Mouse (Mus musculus): Measurements from ENCODE around the gene L2hgdh. TPM values are rescaled to one million over a fixed set of nuclear protein-coding genes. Genes with fewer than 3 reads are reported as not detected.

The L2hgdh gene
- polyA plus RNA-seq, 1 experiment from 2014 or later: 10.4 TPM

DNA sequence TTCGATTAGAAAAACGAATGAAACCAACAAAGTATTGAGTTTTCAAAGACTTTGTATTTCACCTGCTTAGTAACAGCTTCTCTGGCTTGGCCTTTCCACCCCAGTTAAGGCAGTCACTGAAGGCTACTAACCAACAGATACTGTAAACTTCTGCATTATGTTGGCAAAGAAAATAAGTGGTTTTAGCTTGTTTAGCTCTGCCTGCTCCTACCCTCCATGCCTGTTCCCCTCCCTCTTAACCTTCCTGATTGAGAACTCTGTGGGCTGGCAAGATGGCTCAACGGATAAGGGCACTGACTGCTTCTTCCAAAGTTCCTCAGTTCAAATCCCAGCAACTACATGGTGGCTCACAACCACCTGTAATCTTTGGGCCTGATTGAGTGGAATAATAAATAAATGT lies 9.2 kb upstream of the L2hgdh start:
- Histone ChIP-seq H3K9me3 (ENCODE audit: low read length) (no peaks in the 10 kb centered on the region), H3K4me2 (ENCODE audit: low read depth, low read length) (peak overlapping the region; percentile 14; the same call in 1 of the 2 replicates), H3K27ac (ENCODE audit: low read depth) (peak overlapping the region; percentile 71), H3K4me1 (ENCODE audit: insufficient read depth) (peaks cover 4% of the 10 kb centered on the region; the same call in 1 of the 2 replicates), H3K4me3 (ENCODE audit: low read depth, low read length) (no peak overlapping the region), H3K27me3 (ENCODE audit: insufficient read depth, low read length) (no peaks in the 10 kb centered on the region), H3K9ac (replicated peaks) (peak overlapping the region; percentile 23; the same call in 1 of the 2 replicates), H3K36me3 (replicated peaks; ENCODE audit: insufficient read depth, low read length) (no peaks in the 10 kb centered on the region)
- ATAC-seq (peak; percentile 51), DNase-seq (no peak)
- WGBS (ENCODE audit: insufficient replicate concordance): 51% methylated on average over 3 of the region's 3 CpGs
- TF ChIP-seq EP300 (IDR thresholded peaks at IDR 0.05; ENCODE audit: low read depth) (no peak), CTCF (IDR thresholded peaks at IDR 0.05; ENCODE audit: low read depth) (no peak)

DNA sequence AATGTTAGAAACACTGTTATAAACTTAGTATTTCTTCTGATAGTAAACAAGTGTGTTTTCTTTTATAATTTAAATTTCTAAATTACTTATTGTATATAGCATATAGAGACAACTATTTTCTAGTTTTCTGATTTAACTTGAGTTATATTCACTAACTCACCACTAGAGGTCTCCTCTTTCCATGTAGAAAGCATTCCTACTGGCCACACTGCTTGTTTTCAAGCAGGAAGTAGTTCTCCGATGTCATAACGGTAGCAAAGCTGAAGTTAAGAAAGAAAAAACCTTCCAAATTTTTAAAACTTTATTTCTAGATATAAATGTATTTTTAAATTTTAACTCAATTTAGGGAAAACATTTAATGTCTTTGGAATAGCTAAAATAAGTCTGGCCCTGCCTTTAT lies 8.8 kb upstream of the L2hgdh start:
- TF ChIP-seq EP300 (IDR thresholded peaks at IDR 0.05; ENCODE audit: low read depth): no peak
- TF ChIP-seq CTCF (IDR thresholded peaks at IDR 0.05; ENCODE audit: low read depth): peak; percentile 81
- no peaks in the 10 kb centered on the region for H3K27me3 ChIP-seq (ENCODE audit: insufficient read depth, low read length)
- H3K4me1 ChIP-seq (ENCODE audit: insufficient read depth): peaks cover 4% of the 10 kb centered on the region; the same call in 1 of the 2 replicates
- 0 out of 2 replicates have a peak, but pooled peaks cover 3% of the 10 kb centered on the region for H3K36me3 ChIP-seq (replicated peaks; ENCODE audit: insufficient read depth, low read length)
- under 1% methylated on average over 2 of the region's 2 CpGs for WGBS (ENCODE audit: insufficient replicate concordance)
- DNase-seq (no peak), ATAC-seq (peak; percentile 83)
- no peak overlapping the region for H3K4me3 ChIP-seq (ENCODE audit: low read depth, low read length)
- H3K4me2 ChIP-seq (ENCODE audit: low read depth, low read length): peak overlapping the region; percentile 14; the same call in 1 of the 2 replicates
- no peaks in the 10 kb centered on the region for H3K9me3 ChIP-seq (ENCODE audit: low read length)
- H3K27ac ChIP-seq (ENCODE audit: low read depth): peak overlapping the region; percentile 71
- H3K9ac ChIP-seq (replicated peaks): no peak overlapping the region

DNA sequence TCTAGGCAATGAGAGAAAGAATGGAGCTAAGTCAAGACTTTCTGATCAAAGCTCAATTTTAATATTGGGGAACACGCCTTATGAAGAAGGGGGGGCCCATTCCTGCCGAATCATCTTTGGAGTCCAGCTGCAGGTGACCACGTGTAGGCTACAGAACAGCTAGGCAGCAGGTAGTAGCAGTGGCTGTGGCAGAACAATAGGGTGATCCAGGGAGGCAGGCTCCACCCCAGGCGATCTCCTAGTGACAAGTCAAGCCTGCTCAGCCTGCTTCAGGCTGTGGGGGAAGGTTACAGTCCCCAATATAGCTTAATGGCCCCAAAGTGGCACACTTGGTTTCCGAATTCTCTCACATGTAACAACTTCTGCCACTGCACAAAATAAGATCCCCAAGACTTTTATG lies 7.5 kb upstream of the L2hgdh start:
- Histone ChIP-seq H3K4me2 (ENCODE audit: low read depth, low read length) (no peak overlapping the region), H3K9ac (replicated peaks) (no peak overlapping the region), H3K27me3 (ENCODE audit: insufficient read depth, low read length) (no peaks in the 10 kb centered on the region), H3K9me3 (ENCODE audit: low read length) (no peaks in the 10 kb centered on the region), H3K4me3 (ENCODE audit: low read depth, low read length) (no peak overlapping the region), H3K36me3 (replicated peaks; ENCODE audit: insufficient read depth, low read length) (0 out of 2 replicates have a peak, but pooled peaks cover 5% of the 10 kb centered on the region), H3K4me1 (ENCODE audit: insufficient read depth) (peaks cover 4% of the 10 kb centered on the region; the same call in 1 of the 2 replicates), H3K27ac (ENCODE audit: low read depth) (no peak overlapping the region)
- 67% methylated on average over 5 of the region's 5 CpGs for WGBS (ENCODE audit: insufficient replicate concordance)
- DNase-seq: no peak
- TF ChIP-seq EP300 (IDR thresholded peaks at IDR 0.05; ENCODE audit: low read depth) (no peak), CTCF (IDR thresholded peaks at IDR 0.05; ENCODE audit: low read depth) (no peak)
- ATAC-seq: no peak

GRCm38 (mm10) chr12:69730306-69730705 lies 5.6 kb upstream of the L2hgdh start:
- H3K4me3 ChIP-seq (ENCODE audit: low read depth, low read length): no peak overlapping the region
- no peak overlapping the region for H3K4me2 ChIP-seq (ENCODE audit: low read depth, low read length)
- TF ChIP-seq CTCF (IDR thresholded peaks at IDR 0.05; ENCODE audit: low read depth): no peak
- H3K9ac ChIP-seq (replicated peaks): no peak overlapping the region
- 0 out of 2 replicates have a peak, but pooled peaks cover 5% of the 10 kb centered on the region for H3K36me3 ChIP-seq (replicated peaks; ENCODE audit: insufficient read depth, low read length)
- no peak overlapping the region for H3K27ac ChIP-seq (ENCODE audit: low read depth)
- no peak for ATAC-seq
- no peaks in the 10 kb centered on the region for H3K9me3 ChIP-seq (ENCODE audit: low read length)
- DNase-seq: no peak
- H3K27me3 ChIP-seq (ENCODE audit: insufficient read depth, low read length): no peaks in the 10 kb centered on the region
- H3K4me1 ChIP-seq (ENCODE audit: insufficient read depth): peaks cover 11% of the 10 kb centered on the region
- WGBS (ENCODE audit: insufficient replicate concordance): 78% methylated on average over 1 of the region's 1 CpGs

DNA sequence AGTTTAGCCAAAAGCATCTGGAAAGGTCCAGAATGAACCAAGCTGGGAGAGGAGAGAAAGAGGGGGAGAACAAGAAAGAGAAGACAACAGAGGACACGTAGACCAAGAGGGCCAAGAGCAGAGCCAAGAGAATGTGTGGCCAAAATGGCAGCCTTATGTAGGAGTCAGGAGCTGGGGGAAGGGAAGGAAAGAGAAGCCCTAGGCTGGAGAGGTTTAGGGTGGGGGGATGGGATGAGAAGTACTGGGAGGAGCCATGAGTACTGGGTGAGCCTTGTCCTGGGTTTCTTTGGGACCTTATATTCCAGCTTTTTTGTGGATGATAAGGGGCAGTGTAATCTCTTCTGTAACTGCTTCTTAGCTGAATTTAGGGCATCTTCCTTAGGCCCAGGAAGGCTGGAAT lies 4.6 kb upstream of the L2hgdh start:
- Histone ChIP-seq H3K9me3 (ENCODE audit: low read length) (no peaks in the 10 kb centered on the region), H3K36me3 (replicated peaks; ENCODE audit: insufficient read depth, low read length) (0 out of 2 replicates have a peak, but pooled peaks cover 5% of the 10 kb centered on the region), H3K27ac (ENCODE audit: low read depth) (no peak overlapping the region), H3K4me1 (ENCODE audit: insufficient read depth) (peaks cover 14% of the 10 kb centered on the region), H3K4me3 (ENCODE audit: low read depth, low read length) (no peak overlapping the region), H3K27me3 (ENCODE audit: insufficient read depth, low read length) (no peaks in the 10 kb centered on the region), H3K4me2 (ENCODE audit: low read depth, low read length) (no peak overlapping the region), H3K9ac (replicated peaks) (no peak overlapping the region)
- DNase-seq (no peak), ATAC-seq (no peak)
- TF ChIP-seq CTCF (IDR thresholded peaks at IDR 0.05; ENCODE audit: low read depth): no peak
- no peak for TF ChIP-seq EP300 (IDR thresholded peaks at IDR 0.05; ENCODE audit: low read depth)
- 100% methylated on average over 1 of the region's 1 CpGs for WGBS (ENCODE audit: insufficient replicate concordance)

DNA sequence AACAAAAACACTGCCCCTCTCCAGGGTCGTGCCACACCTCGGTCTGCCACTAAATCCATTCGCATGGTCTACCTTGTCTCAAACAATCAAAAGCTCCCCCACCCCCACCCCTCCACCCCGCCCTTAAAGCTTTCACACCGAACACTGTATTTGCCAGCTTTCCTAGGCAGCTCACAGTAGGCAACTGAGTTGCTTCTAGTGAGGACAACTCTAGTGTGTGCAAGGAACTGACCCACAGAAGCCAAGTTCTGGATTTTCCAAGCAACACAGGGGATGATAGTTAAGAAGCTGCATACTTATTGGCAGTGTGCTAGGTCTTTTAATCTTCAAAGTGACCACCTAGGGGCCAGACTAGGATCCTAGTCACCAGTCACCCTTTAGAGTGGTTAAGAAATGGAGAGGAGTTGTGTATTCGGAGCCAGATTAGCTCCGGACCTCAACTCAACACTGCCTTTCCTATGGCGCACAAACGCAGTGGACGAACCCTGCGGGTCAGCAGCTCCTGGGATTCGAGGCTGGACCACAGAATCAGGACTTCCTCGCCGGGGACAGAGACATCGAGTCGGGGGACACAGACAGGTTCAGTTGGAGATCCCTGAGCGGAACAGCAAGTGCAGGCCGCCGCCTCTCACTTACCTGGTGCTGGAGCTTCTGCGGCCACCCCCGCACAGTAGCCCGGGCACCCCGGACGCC lies 509 bp downstream of the L2hgdh start:
- ATAC-seq (no peak), DNase-seq (peak; percentile 26)
- Histone ChIP-seq H3K27ac (ENCODE audit: low read depth) (peak overlapping the region; percentile 99), H3K9me3 (ENCODE audit: low read length) (peaks cover 7% of the 10 kb centered on the region), H3K4me2 (ENCODE audit: low read depth, low read length) (peak overlapping the region; percentile 96), H3K4me1 (ENCODE audit: insufficient read depth) (peaks cover 15% of the 10 kb centered on the region), H3K27me3 (ENCODE audit: insufficient read depth, low read length) (no peaks in the 10 kb centered on the region), H3K36me3 (replicated peaks; ENCODE audit: insufficient read depth, low read length) (0 out of 2 replicates have a peak, but pooled peaks cover 5% of the 10 kb centered on the region), H3K4me3 (ENCODE audit: low read depth, low read length) (peak overlapping the region; percentile 68), H3K9ac (replicated peaks) (peak overlapping the region; percentile 81)
- WGBS (ENCODE audit: insufficient replicate concordance): 2% methylated on average over 24 of the region's 24 CpGs
- no peak for TF ChIP-seq EP300 (IDR thresholded peaks at IDR 0.05; ENCODE audit: low read depth)
- TF ChIP-seq CTCF (IDR thresholded peaks at IDR 0.05; ENCODE audit: low read depth): no peak

Measured in liver, postnatal 0 days (tissue).